Mouse (Mus musculus): ENCODE measurements around the gene Shisal2a. TPM values are rescaled to one million over a fixed set of nuclear protein-coding genes. Genes with fewer than 3 reads are reported as not detected.

The Shisal2a gene
- total and polyA plus RNA-seq, 3 experiments: not detected

- Histone ChIP-seq H3K79me2 (replicated peaks; ENCODE audit: control insufficient read depth, extremely low read depth, insufficient read depth, poor library complexity, severe bottlenecking) (no peaks in the 10 kb centered on the region), H3K9me3 (replicated peaks; ENCODE audit: low read length) (no peaks in the 10 kb centered on the region), H3K9ac (ENCODE audit: insufficient read depth, low read depth) (no peak overlapping the region), H3K36me3 (replicated peaks in 1 of 2; ENCODE audit: control insufficient read depth in 1 of 2, insufficient read depth in 1 of 2, low read length in 1 of 2) (no peaks in the 10 kb centered on the region), H3K27ac (ENCODE audit: insufficient read depth, low read depth) (no peak overlapping the region), H3K4me2 (ENCODE audit: insufficient read depth, low read depth, poor library complexity, severe bottlenecking) (no peak overlapping the region), H3K4me1 (ENCODE audit: control insufficient read depth in 1 of 2, insufficient read depth in 2 of 2) (peaks cover 4 to 11% of the 10 kb centered on the region in 2 experiments; a peak in 3 of 4 replicates), H3K27me3 (replicated peaks) (no peaks in the 10 kb centered on the region), H3K4me3 (replicated peaks in 1 of 3; ENCODE audit: low read depth in 2 of 3, low read length in 2 of 3, poor library complexity in 1 of 3) (no peak overlapping the region)
- peak in 1 of 2 experiments; percentile 24; a peak in 2 of 4 replicates for TF ChIP-seq CTCF (conservative IDR thresholded peaks at IDR 0.05 in 1 of 2, IDR thresholded peaks at IDR 0.05 in 1 of 2; ENCODE audit: low read depth in 2 of 2, low read length in 2 of 2)
- no peak for TF ChIP-seq NRF1 (IDR thresholded peaks at IDR 0.05; ENCODE audit: low read depth, low read length)
- TF ChIP-seq BHLHE40 (IDR thresholded peaks at IDR 0.05; ENCODE audit: low read depth, low read length): peak; percentile 41
- 0 out of 2 replicates have a peak, but pooled peaks have one; percentile 30 for TF ChIP-seq TCF12 (IDR thresholded peaks at IDR 0.05; ENCODE audit: low read depth, low read length)
- DNase-seq (ENCODE audit: extremely low read depth): no peak
- dilution Hi-C loops (cut with MboI; ENCODE audit: extremely low pct_ligation_motif_present, extremely low pct_unique_long_range_greater_than_20kb, low sequenced_read_pairs) (no loop called here), in situ Hi-C loops (cut with MboI; ENCODE audit: low pct_ligation_motif_present, low pct_unique_long_range_greater_than_20kb, low sequenced_read_pairs) (no loop called here)
Observed at GRCm38 (mm10) chr4:108369254-108369653, 13.9 kb downstream of the Shisal2a start.

DNA sequence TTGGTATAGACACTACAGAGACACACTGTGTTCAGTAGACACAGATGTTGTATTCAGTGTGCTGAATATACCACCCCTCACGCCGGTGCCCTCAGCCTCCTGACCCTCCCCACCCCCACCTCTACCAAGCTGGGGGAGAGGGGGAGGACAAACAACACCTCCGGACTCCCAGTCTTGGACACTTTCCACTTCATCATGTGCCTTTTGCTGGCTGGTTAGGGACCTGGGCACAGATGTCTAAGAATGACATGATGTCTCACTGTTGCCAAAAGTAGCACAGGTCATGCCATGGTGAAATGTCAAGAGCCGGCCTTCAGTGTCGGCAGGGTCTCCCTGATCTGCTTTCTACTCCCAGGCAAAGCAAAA, 19.1 kb downstream of the Shisal2a start:
- Histone ChIP-seq H3K4me2 (ENCODE audit: insufficient read depth, low read depth, poor library complexity, severe bottlenecking) (no peak overlapping the region), H3K9ac (ENCODE audit: insufficient read depth, low read depth) (no peak overlapping the region), H3K4me3 (replicated peaks in 1 of 3; ENCODE audit: low read depth in 2 of 3, low read length in 2 of 3, poor library complexity in 1 of 3) (no peak overlapping the region), H3K79me2 (replicated peaks; ENCODE audit: control insufficient read depth, extremely low read depth, insufficient read depth, poor library complexity, severe bottlenecking) (no peaks in the 10 kb centered on the region), H3K27ac (ENCODE audit: insufficient read depth, low read depth) (no peak overlapping the region), H3K4me1 (ENCODE audit: control insufficient read depth in 1 of 2, insufficient read depth in 2 of 2) (peaks cover 6 to 23% of the 10 kb centered on the region in 2 experiments), H3K27me3 (replicated peaks) (peaks cover 7% of the 10 kb centered on the region), H3K9me3 (replicated peaks; ENCODE audit: low read length) (no peaks in the 10 kb centered on the region), H3K36me3 (replicated peaks in 1 of 2; ENCODE audit: control insufficient read depth in 1 of 2, insufficient read depth in 1 of 2, low read length in 1 of 2) (no peaks in the 10 kb centered on the region)
- no peak for TF ChIP-seq HCFC1 (IDR thresholded peaks at IDR 0.05; ENCODE audit: low read depth, low read length)
- no peak for TF ChIP-seq POLR2AphosphoS2 (IDR thresholded peaks at IDR 0.05; ENCODE audit: low read depth, low read length)
- no peak for TF ChIP-seq USF1 (IDR thresholded peaks at IDR 0.05; ENCODE audit: low read depth, low read length)
- no peak for TF ChIP-seq MAX (IDR thresholded peaks at IDR 0.05; ENCODE audit: low read length)
- TF ChIP-seq KAT2A (IDR thresholded peaks at IDR 0.05; ENCODE audit: insufficient replicate concordance, low read length): no peak
- no peak for TF ChIP-seq NELFE (IDR thresholded peaks at IDR 0.05; ENCODE audit: low read depth, low read length)
- no peak for TF ChIP-seq MXI1 (IDR thresholded peaks at IDR 0.05; ENCODE audit: low read depth, low read length)
- TF ChIP-seq ZKSCAN1 (IDR thresholded peaks at IDR 0.05; ENCODE audit: borderline replicate concordance, low read depth, low read length): no peak
- TF ChIP-seq JUND (conservative IDR thresholded peaks at IDR 0.05; ENCODE audit: low read depth, low read length): no peak
- no peak for TF ChIP-seq PAX5 (IDR thresholded peaks at IDR 0.05; ENCODE audit: low read length)
- no peak for TF ChIP-seq RAD21 (IDR thresholded peaks at IDR 0.05; ENCODE audit: low read depth, low read length)
- no peak for TF ChIP-seq ZC3H11A (IDR thresholded peaks at IDR 0.05; ENCODE audit: low read depth, low read length)
- DNase-seq (ENCODE audit: extremely low read depth): no peak
- dilution Hi-C loops (cut with MboI; ENCODE audit: extremely low pct_ligation_motif_present, extremely low pct_unique_long_range_greater_than_20kb, low sequenced_read_pairs): no loop called here
- in situ Hi-C loops (cut with MboI; ENCODE audit: low pct_ligation_motif_present, low pct_unique_long_range_greater_than_20kb, low sequenced_read_pairs): no loop called here

All from CH12.LX (cell line).